Mouse (Mus musculus): ENCODE data around the gene Ccdc105. TPM values are rescaled to one million over a fixed set of nuclear protein-coding genes. Genes with fewer than 3 reads are reported as not detected.

The Ccdc105 gene
- total RNA-seq (2021) = not detected
- long read RNA-seq, experiment 1 = 0 reads
- long read RNA-seq, experiment 2 = 0 reads

DNA sequence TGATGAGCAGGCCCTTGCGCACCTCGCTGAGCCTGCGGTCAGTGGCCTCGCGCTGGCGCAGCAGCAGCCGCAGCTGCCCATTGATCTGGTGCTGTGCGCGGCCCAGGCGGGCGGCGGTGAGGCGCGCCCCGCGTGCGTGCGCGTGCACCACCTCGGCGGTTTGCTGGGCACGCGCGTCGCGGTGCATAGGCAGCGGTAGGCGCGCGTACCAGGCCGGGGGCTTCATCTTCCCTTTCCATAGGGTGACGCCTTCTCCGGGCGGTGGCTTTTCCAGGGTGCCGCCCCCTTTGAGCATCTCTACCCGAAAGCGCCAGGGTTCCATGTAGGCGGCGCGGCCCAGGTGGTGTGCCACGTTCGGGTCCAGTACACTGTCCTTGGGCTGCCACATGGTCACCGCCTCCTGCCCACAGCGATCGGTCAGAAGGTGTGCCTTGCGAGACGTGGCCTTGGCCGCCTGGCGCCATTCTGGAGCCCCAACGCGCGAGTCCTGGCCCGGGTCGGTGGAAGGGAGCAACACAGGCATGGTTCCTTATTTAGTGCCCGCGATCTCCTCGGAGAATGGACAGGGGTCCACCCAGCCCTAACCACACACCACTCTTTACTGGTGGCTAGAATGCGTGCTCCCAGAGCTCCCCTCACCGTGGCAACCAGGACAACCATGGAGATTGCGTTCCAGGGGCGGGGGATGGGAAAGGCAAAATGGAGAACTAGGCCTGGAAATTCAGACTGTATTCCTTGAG, at the start of gene Ccdc105:
Ccdc105 (minus strand) TSS at position 614 of the 740 bp plus-strand sequence.
- DNase-seq = peak; percentile 49

DNA sequence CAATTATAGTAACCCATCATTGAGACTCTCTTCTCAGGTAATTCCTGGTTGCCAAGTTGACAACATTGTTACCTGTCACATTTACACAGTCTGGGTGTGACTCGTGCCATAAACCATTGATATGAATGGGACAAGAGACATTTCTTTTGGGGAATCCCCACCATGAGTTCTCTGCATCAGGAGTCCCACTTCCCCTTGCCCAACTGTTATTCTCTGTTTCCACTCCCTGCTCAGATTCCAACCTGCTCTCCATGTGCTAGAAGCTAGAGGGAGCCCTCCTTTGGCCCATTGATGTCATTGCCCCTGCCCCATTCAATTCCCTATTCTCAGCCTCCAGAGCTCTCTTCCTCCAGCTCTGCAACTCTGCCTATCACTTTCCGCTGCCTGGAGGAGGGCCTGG, 48.6 kb upstream of the Ccdc105 start:
- DNase-seq = no peak

DNA sequence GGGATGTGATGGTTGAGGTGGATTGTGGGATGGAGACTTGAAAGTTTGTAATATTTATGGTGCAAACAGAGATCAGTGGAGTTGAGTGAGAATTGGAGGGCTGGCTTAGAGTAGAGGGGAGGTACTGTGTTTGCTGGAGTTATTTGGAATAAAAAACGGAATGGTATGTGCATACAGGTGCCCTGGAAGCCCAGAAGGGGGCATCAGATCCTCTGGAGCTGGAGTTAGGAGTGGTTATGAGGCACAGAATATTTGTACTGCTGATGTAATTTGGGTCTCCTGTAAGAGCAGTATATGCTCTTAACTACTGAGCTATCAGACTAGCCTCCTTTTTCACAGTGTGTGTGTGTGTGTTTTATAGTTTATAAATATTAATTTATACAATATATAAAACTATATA, 37.7 kb upstream of the Ccdc105 start:
- DNase-seq = no peak

DNA sequence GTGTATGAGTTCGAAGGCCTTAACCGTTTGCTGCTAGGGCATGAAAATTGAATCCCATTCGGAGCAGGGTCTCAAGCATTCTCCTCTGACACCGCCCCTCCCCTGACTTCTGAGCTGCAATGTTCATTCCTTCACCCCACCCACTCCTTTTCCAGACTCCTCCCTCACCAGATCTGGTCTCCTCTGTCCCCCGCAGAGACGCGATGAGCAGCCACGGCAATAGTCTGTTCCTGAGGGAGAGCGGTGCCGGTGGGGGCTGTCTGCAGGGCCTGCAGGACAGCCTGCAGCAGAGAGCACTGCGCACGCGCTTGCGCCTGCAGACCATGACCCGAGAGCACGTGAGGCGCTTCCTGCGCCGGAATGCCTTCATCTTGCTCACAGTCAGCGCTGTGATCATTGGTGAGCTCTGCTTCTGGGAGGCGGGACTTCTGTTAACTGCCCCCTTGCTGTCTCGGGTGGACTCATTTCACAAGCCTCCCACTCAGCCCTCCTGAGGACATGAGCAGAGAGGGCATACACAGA, 34.8 kb upstream of the Ccdc105 start:
- peak; percentile 70 for DNase-seq

DNA sequence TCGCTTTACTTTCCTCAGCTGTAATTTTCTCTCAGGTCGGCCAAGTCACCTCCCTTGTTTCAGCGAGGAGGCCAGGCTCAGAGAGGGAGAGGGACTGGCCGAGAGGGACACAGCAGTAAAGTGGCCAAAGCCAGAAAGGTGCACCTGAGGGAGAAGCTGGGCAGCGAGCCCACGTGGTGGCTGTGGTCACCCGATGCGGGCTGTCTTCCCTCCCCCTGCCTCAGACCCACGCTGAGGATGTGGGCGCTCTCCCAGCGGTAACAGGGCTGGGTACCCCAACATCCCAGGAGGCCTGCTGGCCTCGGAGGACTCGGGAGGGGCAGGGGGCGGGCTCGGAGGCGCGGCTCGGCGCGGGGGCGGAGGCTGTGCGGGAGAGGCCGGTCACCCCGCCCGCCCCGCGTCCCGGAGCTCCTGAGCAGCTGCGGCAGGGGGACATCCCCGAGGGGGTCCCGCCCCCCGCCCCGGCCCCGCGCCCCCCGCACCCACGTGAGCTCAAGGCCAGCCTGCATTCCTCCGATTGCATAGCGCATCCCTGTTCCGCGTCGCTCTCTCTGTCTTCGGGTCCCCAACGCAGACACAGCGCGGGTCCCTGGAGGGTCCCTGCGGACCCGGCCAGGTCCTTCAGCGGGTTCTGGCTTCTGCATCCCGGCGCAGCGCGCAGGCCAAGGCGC, 27.3 kb upstream of the Ccdc105 start, which contains the start of gene Slc1a6:
Slc1a6 (plus strand) TSS at position 516 of the 671 bp plus-strand sequence.
- peak; percentile 37 for DNase-seq

DNA sequence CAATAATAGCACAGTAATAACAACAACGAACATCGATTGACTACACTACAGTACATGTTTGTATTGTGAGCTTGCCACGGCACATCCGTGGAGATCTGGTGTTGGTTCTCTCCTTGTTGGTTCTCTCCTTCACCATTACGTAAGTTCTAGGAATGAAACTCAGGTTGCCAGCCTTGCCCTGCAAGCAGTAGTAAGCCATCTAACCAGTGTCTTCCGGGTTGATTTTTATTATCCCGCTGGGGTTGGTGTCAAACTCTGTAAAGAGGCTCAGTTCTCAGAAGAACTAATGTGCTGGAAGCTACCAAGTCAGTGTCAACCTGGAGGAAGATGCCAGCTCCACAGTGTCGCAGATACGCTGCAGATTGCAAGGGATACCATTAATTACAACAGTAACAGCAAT, 26.7 kb upstream of the Ccdc105 start:
- DNase-seq = no peak

DNA sequence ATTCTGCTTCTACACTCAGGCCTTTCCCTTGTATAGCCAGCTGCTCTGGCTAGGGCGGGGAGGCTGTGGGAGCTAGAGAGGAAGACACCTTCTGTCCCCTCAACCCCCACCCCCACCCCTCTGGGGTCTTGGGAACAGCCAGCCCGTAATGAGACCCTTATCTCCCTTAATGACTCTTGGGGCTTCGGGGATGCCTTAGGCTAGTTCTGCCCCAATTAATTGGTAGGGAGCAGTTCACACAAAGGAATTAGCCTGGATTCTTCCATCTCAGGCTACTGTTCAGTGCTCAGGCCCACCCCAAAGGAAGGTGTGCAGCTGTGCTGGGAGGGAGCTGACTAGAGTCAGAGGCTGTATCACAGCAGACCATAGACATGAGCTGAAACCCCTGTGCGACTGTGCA, 23.0 kb upstream of the Ccdc105 start:
- DNase-seq = no peak

DNA sequence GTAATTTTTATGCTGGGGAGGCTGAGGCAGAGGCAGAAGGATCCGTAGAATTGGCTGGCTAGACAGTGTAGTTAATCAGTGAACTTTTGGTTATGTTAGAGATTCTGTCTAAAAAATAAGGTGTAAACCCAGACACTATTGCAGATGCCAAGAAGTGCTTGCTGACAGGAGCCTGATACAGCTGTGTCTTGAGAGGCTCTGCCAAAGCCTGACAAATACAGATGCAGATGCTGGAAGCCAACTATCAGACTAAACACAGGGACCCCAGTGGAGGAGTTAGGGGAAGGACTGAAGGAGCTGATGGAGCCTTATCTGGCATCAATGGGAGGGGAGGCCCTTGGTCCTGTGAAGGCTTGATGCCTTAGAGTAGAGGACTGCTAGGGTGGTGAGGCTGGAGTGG, 12.7 kb upstream of the Ccdc105 start:
- DNase-seq = no peak

DNA sequence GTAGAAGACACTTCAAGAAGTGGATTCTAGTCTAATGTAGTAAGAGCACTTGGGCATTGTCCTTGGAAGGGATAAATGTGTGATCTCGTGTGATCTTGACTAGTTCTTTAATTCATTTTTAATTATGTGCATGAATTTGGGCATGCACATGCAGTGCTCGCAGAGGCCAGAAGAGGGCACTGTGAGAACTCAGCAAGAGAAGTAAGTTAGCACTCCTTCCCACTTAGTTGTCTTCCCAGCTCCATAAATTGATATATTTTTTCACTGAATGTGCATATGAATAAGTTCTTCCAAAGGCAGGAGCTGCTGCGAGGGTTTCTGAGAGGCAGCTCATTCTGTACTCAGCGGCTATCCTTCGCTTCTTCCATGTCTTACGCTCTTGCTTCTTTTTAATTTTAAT, 3.2 kb upstream of the Ccdc105 start:
- DNase-seq = peak; percentile 67

DNA sequence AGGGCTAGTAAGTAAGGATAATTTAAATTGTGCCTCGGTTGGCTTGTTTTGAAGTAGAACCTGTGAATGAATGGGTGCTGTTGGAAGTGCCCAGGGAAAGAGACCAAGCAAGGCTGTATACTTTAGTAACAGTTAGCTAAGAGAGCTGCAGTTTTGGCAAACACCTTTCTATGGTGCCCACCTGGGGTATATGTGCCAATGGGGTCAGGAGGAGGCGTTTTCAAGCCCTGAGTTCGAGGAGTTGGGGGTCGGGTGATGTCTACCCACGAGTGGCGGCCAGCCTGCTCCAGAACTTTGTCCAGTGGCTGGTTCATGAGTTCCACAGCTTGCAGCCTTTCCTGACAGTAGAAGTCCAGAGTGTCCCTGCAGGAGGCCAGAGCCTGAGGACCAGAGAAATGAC, 3.9 kb downstream of the Ccdc105 start:
- no peak for DNase-seq

DNA sequence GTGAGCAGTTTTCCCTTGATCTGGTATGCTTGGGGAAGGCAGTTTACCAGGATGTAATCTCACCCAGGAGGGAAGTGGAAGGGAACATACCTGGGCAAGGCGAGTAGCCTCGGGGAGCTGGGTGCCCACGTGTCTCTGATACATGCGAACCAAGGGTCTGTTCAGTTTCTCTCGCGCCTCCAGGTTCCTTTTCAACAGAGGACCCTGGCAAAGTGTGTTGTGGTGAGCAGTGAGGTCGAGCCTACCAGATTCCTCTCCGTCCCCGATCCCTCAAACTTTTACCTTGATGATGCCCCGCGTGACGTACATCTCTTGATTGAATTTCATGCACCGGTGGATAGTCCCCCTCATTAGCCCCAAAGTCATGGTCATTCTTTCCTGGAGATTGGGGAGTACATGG, 4.7 kb downstream of the Ccdc105 start:
- no peak for DNase-seq

DNA sequence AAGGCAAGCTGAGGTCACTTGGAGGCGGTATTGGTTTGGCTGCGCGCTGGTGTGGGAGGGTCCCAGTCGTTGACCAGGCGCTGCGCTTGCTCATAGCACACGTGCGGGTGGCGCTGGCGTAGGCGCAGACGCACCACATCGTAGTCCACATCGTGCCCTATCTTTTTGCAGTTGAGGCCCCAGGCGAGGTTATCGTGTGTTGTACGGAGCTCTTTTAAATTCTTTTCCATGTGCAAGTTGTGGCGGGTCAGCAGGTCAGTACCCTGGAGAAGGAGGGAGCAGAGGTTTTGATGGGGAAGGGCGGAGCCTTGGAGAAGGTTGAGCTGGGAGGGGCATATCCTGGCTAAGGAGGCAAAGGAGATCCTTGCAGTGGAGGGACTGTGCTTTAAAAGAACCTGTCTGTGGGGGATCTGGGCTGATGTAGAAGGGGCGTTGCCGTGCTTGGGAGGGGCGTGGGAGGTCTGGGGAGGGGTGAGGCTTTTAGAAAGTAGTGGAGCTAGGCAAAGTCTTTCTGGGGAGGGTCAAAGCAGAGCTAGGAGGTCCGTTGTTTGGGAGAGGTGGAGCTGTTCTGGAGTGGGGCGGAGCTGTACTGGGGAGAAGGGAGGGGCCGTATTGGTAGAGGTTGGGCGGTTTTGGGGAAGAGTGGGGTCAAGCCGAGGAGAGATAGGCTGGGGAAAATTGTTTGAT, 5.7 kb downstream of the Ccdc105 start:
- peak; percentile 15 for DNase-seq

DNA sequence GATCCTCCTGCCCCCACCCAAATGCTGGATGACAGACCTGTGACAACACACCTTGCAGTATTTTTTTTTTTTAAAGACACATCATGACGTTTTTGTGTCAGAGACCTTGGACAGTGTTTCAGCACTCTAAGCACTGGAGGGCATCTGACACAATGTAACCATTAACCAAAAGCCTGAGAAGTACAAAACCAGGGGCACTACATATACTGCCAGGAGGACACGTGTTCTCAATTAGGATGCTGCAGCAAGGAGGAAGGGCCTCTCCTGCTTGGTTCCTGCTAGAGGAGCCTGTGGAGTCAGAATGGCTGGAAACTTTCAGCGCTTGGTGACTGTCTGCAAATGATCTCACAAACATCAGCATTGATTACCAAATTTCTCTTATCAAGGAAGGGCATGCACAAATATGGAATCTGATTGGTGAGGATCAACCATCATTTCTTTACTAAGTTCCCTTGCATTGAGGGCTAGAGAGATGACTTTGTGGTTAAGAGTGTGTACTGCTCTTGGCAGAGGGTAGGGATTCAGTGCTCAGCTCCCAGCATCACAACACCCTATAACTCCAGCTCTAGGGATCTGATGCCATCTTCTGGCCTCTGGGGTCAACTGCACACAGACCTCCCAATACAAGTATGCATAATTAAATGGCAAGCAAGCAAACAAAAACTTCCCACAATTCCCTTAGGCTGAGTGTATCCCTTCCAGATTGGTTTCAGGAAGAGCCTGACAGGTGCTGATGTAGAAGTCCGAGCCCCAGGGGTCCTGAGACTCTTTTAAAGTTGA, 7.2 kb downstream of the Ccdc105 start:
- no peak for DNase-seq

DNA sequence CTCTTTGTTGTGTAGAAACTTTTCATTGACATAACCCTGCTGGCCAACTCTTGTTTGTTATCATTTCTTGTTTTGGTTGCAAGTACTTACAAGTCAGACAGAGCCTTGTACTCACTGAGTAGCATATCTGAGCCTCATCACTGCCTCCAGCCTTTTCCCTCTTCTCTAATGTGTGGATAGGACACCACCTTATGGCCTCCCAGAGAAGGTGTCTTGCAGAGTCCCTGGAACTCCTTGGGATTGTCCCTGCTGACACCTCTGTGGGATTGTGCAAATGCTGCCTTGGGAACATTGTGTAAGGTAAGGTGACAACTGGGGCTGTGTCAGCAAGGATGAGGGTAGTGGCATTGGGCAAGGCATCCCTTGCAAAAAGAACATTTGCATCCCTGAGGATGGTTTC, 9.1 kb downstream of the Ccdc105 start:
- no peak for DNase-seq

DNA sequence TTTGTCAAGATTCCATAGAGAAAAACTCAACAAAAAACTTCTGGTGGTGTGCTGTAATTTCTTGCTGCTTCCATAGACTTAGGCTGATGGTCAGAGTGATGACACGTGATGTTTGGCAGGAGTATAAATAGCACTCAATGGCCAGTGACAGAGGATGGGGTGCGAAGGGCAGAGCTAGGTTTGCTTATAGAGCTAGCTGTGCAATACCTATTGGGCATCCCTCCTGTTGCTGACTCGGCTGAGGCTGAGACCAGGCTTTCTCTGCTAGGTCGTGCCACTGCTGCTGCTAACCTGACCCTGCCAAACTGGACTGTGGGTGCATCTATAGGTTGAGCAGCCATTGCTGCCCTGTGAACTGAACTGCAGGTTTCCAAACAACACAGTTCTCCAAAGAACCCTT, 13.0 kb downstream of the Ccdc105 start:
- DNase-seq = no peak

DNA sequence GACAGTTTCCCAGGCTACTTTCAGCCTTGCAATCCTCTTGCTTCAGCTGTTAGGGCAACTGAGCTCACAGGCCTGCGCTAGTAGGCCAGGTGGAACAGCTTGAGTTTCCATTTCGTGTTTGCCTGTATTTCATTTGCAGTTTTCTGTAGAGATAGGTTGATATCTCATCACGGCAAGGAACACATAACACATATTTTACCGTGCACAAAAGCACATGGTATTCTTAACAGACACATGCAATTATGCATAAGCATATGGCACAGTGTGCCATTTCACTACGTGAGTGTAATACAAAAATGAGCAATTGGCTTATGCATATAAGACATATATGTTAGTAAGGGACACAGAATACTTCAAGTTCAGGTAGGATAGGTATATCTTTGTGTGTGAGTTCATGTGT, 25.0 kb downstream of the Ccdc105 start:
- DNase-seq = no peak

DNA sequence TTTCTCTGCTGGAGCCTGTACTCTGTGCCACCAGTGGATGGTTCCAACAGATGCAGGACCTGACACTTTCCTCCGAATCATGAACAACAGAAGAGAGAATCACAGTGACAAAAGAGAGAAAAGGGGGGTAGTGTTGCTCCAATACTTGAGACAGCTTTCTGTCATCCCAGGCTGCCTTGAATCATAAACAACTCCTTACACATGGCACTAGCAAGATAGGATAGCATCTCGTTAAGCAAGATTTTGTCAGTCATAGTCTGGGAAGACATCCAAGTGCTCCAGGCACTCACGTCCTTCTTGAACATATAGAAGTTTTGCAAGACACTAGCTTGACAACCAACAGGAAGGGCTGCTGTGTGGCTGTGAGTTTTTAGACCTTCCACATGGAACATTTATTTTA, 25.8 kb downstream of the Ccdc105 start:
- no peak for DNase-seq

DNA sequence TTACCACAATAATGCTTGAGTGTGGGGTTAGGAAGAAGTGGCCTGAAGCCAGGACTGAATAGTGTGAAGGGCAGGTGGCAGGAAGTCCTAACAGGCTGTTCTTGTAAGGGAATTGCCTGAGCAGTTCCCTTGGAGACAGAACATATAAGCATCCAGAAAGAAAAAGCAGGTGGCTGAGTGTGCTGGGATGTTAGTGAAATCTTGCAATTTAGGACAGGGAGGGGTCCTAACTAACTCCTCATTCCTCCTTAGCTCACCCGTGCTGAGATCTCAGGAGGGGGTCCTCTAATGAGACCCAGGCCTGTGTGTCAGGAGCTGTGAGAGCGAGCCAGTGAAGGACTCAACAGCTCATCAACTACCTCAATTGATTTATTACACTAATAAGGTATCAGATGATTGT, 29.4 kb downstream of the Ccdc105 start:
- no peak for DNase-seq

DNA sequence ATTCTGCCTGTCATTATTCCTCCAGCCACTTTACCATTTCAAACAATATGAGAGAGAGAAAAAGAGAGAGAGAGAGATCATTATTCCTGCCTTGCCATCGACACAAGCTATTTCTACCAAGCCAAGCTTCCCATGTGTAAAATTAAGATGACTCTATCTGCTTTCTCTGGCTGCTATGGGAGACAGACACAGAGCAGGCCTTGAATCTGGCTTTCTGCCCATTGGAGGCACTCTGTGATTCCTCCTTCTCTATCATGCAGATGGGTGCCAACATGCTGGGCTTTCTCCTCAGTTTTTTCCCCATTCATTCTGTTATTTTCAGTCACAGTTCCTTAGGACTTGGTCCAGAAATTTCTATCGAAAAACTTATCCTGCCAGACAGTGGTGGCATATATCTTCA, 30.2 kb downstream of the Ccdc105 start:
- no peak for DNase-seq

DNA sequence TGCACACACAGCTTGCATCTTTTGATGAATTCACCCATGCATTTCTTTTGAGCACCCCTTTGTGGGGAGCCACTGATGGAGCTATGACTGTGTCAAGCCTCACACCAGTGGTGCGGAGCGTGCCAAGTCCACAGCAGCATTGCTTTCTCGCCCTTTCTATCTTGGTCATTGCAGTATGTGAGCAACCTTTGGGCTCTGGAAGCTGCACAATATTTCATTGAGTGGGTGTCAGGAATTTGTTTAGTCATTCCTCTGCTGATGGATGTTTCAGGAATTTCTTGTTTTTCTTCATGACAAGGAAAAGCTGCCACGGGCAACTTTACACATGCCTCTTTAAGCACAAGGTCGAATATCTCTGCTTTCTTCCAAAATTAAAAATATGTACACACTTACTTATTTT, 30.8 kb downstream of the Ccdc105 start:
- DNase-seq = no peak

DNA sequence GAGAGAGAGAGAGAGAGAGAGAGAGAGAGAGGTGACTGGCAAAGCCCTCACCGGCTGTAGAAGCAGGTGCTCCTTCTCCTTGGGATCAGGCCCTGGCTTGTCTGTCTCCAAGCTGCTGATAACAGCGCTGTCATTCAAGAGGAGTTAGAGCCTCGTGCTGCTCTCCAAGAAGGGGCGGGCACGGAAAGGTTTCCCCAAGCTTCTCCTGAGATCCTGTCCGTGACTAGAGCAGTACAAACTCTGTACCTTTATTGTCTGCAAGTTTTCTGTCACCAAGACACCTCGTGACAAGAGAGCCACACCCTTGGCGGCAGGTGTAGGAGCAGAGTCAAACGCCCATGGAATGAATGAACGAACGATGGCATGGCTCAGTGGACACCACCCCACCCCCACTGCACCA, 34.8 kb downstream of the Ccdc105 start, which contains the start of gene Casp14:
Casp14 (minus strand) TSS at position 239 of the 400 bp plus-strand sequence.
- DNase-seq = no peak

DNA sequence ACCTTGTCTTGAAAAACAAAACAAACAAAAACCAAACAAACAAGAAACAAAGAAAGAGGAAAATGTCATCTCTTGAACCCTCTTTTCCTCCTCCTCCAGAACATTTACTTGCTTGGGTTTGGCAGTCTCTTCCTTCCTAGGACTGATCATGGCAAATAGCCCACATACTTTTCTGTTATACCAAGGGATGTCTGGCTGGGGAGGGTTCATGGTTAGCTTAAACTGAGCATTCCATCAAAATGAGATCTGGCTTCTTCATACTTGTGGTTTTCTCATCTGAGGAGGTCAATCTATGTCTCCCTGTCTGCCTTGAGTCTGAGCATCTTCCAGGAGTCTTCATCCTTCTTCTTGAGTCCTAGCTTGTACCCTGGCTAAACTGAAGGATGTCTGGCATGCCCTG, 36.6 kb downstream of the Ccdc105 start:
- DNase-seq = no peak
